Mouse (Mus musculus) liver, postnatal 0 days (tissue): ENCODE measurements around the gene Zpr1. TPM values are rescaled to one million over a fixed set of nuclear protein-coding genes. Genes with fewer than 3 reads are reported as not detected.
A peak's percentile ranks its signal among the peaks of the same experiment; 100 is the strongest.

ENCODE experiments used
- ATAC-seq: fragments of 200-750 bp; cut with Nextera tagmentation; 2 replicates; pipeline ENCODE4 v1.8.0; 2017; ENCODE audit warnings: mild to moderate bottlenecking, moderate library complexity
- DNase-seq: peaks from one replicate; pipeline ENCODE4 v3.0.0-alpha.2; 2016
- H3K27ac ChIP-seq: fragments of 300-500 bp; sonication (generic); 2 replicates; pipeline ENCODE4 v1.5.1; 2014; ENCODE audit warnings: antibody characterized with exemption, moderate library complexity, mild to moderate bottlenecking, low read depth
- H3K27me3 ChIP-seq: fragments of 300-500 bp; sonication (generic); 2 replicates; pipeline ENCODE4 v1.6.1; 2014; ENCODE audit warnings: low read length, control low read depth, mixed read lengths; ENCODE audit not compliant: insufficient read depth
- H3K36me3 ChIP-seq: fragments of 300-500 bp; sonication (generic); replicated peaks from 2 replicates; pipeline ENCODE4 v1.6.1; 2014; ENCODE audit warnings: mild to moderate bottlenecking, control low read depth, low read length, moderate library complexity, mixed read lengths; ENCODE audit not compliant: insufficient read depth
- H3K4me1 ChIP-seq: fragments of 300-500 bp; sonication (generic); 2 replicates; pipeline ENCODE4 v1.6.1; 2014; ENCODE audit warnings: antibody characterized with exemption, mild to moderate bottlenecking, control low read depth; ENCODE audit not compliant: insufficient read depth
- H3K4me2 ChIP-seq: fragments of 300-500 bp; sonication (generic); 2 replicates; pipeline ENCODE4 v1.6.1; 2014; ENCODE audit warnings: low read depth, mild to moderate bottlenecking, low read length, moderate library complexity, mixed read lengths
- H3K4me3 ChIP-seq: fragments of 300-500 bp; sonication (generic); 2 replicates; pipeline ENCODE4 v1.5.1; 2014; ENCODE audit warnings: low read depth, low read length
- H3K9ac ChIP-seq: fragments of 300-500 bp; sonication (generic); replicated peaks from 2 replicates; pipeline ENCODE4 v1.6.1; 2014; ENCODE audit warnings: mild to moderate bottlenecking, moderate library complexity
- H3K9me3 ChIP-seq: fragments of 300-500 bp; sonication (generic); 2 replicates; pipeline ENCODE4 v1.6.1; 2016; ENCODE audit warnings: mild to moderate bottlenecking, control low read depth, low read length, mixed read lengths
- CTCF ChIP-seq: sonication (generic); IDR thresholded peaks from 2 replicates; pipeline ENCODE4 v1.5.1; 2016; ENCODE audit warnings: antibody characterized with exemption, low read depth
- EP300 ChIP-seq: IDR thresholded peaks from 2 replicates; pipeline ENCODE4 v1.6.1; 2016; ENCODE audit warnings: antibody characterized with exemption, low read depth, mild to moderate bottlenecking
- WGBS: fragments of 180-500 bp; shearing (Covaris S2); extraction: QIAGEN DNeasy Blood & Tissue Kit; methylation state at CpG from one replicate; pipeline ENCODE4 v1.1.7; 2014; ENCODE audit not compliant: insufficient replicate concordance; 5-methylcytosine and 5-hydroxymethylcytosine counted together
- polyA plus RNA-seq: library from polyadenylated mRNA; unstranded; fragments of >200 nt; fragmentation: Nextera tagmentation; extraction: Ambion mirVana; gene quantifications from 2 replicates; pipeline ENCODE4 v1.2.1, GENCODE M21; 2015

Gene Zpr1
- polyA plus RNA-seq, 1 experiment from 2014 or later = 21.8 TPM

- Histone ChIP-seq H3K36me3 (no peaks in the 10 kb centered on the region), H3K9me3 (no peaks in the 10 kb centered on the region), H3K4me1 (no peaks in the 10 kb centered on the region), H3K4me2 (no peak overlapping the region), H3K4me3 (no peak overlapping the region), H3K27me3 (no peaks in the 10 kb centered on the region), H3K27ac (no peak overlapping the region), H3K9ac (no peak overlapping the region)
- TF ChIP-seq CTCF (no peak), EP300 (no peak)
- ATAC-seq (no peak), DNase-seq (no peak)
- 72% methylated on average over 2 of the region's 2 CpGs for WGBS
Observed at GRCm38 (mm10) chr9:46320461-46320860, 47.6 kb downstream of the Zpr1 start.

- Histone ChIP-seq H3K9me3 (no peaks in the 10 kb centered on the region), H3K36me3 (no peaks in the 10 kb centered on the region), H3K27ac (no peak overlapping the region), H3K4me2 (no peak overlapping the region), H3K4me1 (peaks cover 7% of the 10 kb centered on the region), H3K4me3 (no peak overlapping the region), H3K9ac (no peak overlapping the region), H3K27me3 (peaks cover 22% of the 10 kb centered on the region)
- WGBS = 84% methylated on average over 11 of the region's 11 CpGs
- DNase-seq (no peak), ATAC-seq (no peak)
- TF ChIP-seq CTCF (no peak), EP300 (no peak)
Observed at GRCm38 (mm10) chr9:46326694-46327405, 54.0 kb downstream of the Zpr1 start.

- ATAC-seq (no peak), DNase-seq (peak; percentile 24)
- Histone ChIP-seq H3K9me3 (no peaks in the 10 kb centered on the region), H3K4me2 (no peak overlapping the region; the same call in 1 of the 2 replicates), H3K27ac (no peak overlapping the region), H3K4me3 (no peak overlapping the region), H3K4me1 (peaks cover 7% of the 10 kb centered on the region), H3K36me3 (no peaks in the 10 kb centered on the region), H3K27me3 (peaks cover 22% of the 10 kb centered on the region), H3K9ac (no peak overlapping the region)
- 61% methylated on average over 25 of the region's 25 CpGs for WGBS
- TF ChIP-seq EP300 (no peak), CTCF (peak; percentile 39)
Observed at GRCm38 (mm10) chr9:46327706-46328571, 55.1 kb downstream of the Zpr1 start.

DNA sequence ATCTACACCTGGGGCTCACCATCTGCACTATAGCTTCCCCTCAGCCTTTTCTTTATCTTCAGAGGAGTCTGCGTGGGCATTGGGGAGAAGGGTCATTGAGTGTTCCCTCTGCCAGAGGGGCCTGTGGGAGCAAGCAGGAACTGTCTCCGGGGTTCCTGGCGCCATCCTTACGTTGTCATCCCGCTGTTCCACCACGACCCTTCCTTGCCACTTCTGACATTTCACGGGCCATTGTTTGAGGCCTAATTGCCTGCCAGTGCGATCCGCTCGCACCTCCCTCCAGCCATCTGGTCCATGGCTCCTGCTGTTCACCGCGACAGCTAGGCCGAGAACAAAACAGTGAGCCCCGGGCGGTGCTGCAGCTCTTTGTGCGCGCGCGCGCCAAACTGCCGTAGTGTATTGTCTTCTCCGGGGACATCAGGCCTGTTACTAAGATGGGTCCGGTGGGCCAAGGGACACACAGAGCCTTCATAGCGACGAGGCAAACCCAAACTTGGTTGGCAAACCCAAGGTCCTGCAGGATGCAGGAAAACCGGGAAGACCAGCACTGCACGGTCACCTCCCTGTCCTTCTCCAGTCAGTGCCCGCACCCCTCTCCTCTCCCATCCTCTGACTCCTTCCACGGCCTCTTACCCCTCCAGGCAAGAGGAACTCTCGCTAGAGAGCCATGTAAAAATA is 55.8 kb downstream of the Zpr1 start:
- TF ChIP-seq EP300 = no peak
- TF ChIP-seq CTCF = no peak
- DNase-seq (no peak), ATAC-seq (no peak)
- WGBS = 8% methylated on average over 30 of the region's 30 CpGs
- Histone ChIP-seq H3K27me3 (peaks cover 22% of the 10 kb centered on the region), H3K4me2 (peak overlapping the region; percentile 70), H3K4me3 (peak overlapping the region; percentile 27), H3K9ac (peak overlapping the region; percentile 21; the same call in 1 of the 2 replicates), H3K9me3 (no peaks in the 10 kb centered on the region), H3K27ac (0 out of 2 replicates have a peak overlapping the region, but pooled peaks have one; percentile 34), H3K4me1 (peaks cover 7% of the 10 kb centered on the region), H3K36me3 (no peaks in the 10 kb centered on the region)

- Histone ChIP-seq H3K9ac (peak overlapping the region; percentile 21; the same call in 1 of the 2 replicates), H3K27ac (0 out of 2 replicates have a peak overlapping the region, but pooled peaks have one; percentile 34)
- no peak for ATAC-seq
Observed at GRCm38 (mm10) chr9:46329250-46329648, 56.4 kb downstream of the Zpr1 start.

More at GRCm38 (mm10) chr9:46329250-46329648, 56.4 kb downstream of the Zpr1 start:
- peak overlapping the region; percentile 70 for H3K4me2 ChIP-seq
- no peaks in the 10 kb centered on the region for H3K9me3 ChIP-seq
- DNase-seq = no peak
- peaks cover 7% of the 10 kb centered on the region for H3K4me1 ChIP-seq
- WGBS = 5% methylated on average over 19 of the region's 19 CpGs
- H3K36me3 ChIP-seq = no peaks in the 10 kb centered on the region
- peaks cover 22% of the 10 kb centered on the region for H3K27me3 ChIP-seq
- TF ChIP-seq EP300 (no peak), CTCF (no peak)
- H3K4me3 ChIP-seq = peak overlapping the region; percentile 27
